Mouse (Mus musculus) kidney, adult 2 months (tissue): ENCODE measurements around the gene Sh3gl2.

Experiments used
- CTCF ChIP-seq: fragments of 200-500 bp; conservative IDR thresholded peaks from 2 replicates; pipeline ENCODE4 v1.5.1; 2011; ENCODE audit warnings: low read depth, mild to moderate bottlenecking, control low read depth, low read length, moderate library complexity, mixed read lengths; ENCODE audit not compliant: insufficient read depth, insufficient read length
- POLR2A ChIP-seq: fragments of 200-500 bp; IDR thresholded peaks from one replicate; pipeline ENCODE4 v1.6.1; 2011; ENCODE audit warnings: low read depth, low read length, control low read depth

DNA sequence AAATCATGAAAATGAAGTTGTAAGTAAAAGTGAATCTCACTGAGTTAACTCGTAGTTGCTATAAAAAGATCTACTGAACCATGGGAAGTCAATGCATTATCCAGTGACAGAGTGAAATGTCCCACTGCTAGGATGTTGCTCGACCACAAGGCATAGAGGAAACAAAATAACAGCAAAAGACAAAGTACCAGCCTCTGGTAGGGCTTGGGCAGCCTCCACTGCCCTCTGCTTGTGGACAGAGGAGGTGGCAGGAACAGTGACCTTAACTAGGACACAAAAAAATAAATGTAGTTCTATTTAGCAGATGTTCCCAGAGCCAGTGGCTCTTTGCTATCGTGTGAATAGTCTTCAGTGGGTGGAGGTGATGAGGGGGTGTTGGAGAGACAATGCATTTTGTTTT, 68.5 kb downstream of the Sh3gl2 start:
- TF ChIP-seq POLR2A (no peak), CTCF (no peak; the same call in 1 of the 2 replicates)
